Comparison of ENCODE assay signal across 8 mouse cellular contexts in genomic region chr4:55531096-55531855, GRCm38 (mm10). TPM values are rescaled to one million over a fixed set of nuclear protein-coding genes. Genes with fewer than 3 reads are reported as not detected.
DNase-seq lines count a peak whose midpoint lies in the region; ATAC-seq and TF ChIP-seq lines count a peak whose summit lies in the region.

No protein-coding gene starts in this region.

- H3K27me3 ChIP-seq in intestine, embryonic 14.5 days (replicated peaks; ENCODE audit: control insufficient read depth, insufficient read depth, low read length): peaks cover 11% of the 10 kb centered on the region; the same call in 1 of the 2 replicates

- H3K4me1 ChIP-seq in bone marrow macrophage, adult 2 months (ENCODE audit: control insufficient read depth, insufficient read depth, low read length): peaks cover 13% of the 10 kb centered on the region
- H3K4me1 ChIP-seq in intestine, embryonic 14.5 days (replicated peaks; ENCODE audit: control insufficient read depth, insufficient read depth, low read length): peaks cover 15% of the 10 kb centered on the region
- H3K4me1 ChIP-seq in lung, adult 2 months (ENCODE audit: control insufficient read depth, insufficient read depth, low read length): peaks cover 7% of the 10 kb centered on the region

- peak; percentile 22 to 28 for DNase-seq in frontal cortex, postnatal 14 days (ENCODE audit: low spot score in 2 of 2)
- no peak for DNase-seq in frontal cortex, adult 2 months (ENCODE audit: extremely low spot score in 1 of 2, low spot score in 1 of 2)
- peak; percentile 31 for DNase-seq in gastrocnemius, postnatal 25 days
- DNase-seq in intestine, embryonic 14.5 days (ENCODE audit: low spot score): peak; percentile 81
- DNase-seq in lung, adult 2 months: peak; percentile 70
- DNase-seq in retina, embryonic 14.5 days (ENCODE audit: low spot score): peak; percentile 64
- peak; percentile 48 to 50 for DNase-seq in urinary bladder, postnatal 36 days (ENCODE audit: low spot score in 2 of 2)

- H3K4me2 ChIP-seq in intestine, embryonic 14.5 days (ENCODE audit: low read length): peak overlapping the region; percentile 84

- no peaks in the 10 kb centered on the region for H3K36me3 ChIP-seq in intestine, embryonic 14.5 days (ENCODE audit: control insufficient read depth, insufficient read depth, low read length)

- H3K4me3 ChIP-seq in bone marrow macrophage, adult 2 months (ENCODE audit: insufficient read depth, low read length): peak overlapping the region; percentile 64
- H3K4me3 ChIP-seq in intestine, embryonic 14.5 days (ENCODE audit: low read depth, low read length): peak overlapping the region; percentile 67
- H3K4me3 ChIP-seq in lung, adult 2 months (replicated peaks; ENCODE audit: extremely low read depth, low read depth, low read length): peak overlapping the region; percentile 89

- 2% methylated on average over 56 of the region's 56 CpGs for WGBS in intestine, embryonic 14.5 days
- WGBS in lung, adult 2 months: under 1% methylated on average over 56 of the region's 56 CpGs

- H3K27ac ChIP-seq in bone marrow macrophage, adult 2 months (ENCODE audit: insufficient read depth, low read depth, low read length): no peak overlapping the region
- no peak overlapping the region for H3K27ac ChIP-seq in intestine, embryonic 14.5 days (ENCODE audit: low read depth)

- peak; percentile 35; the same call in 1 of the 2 replicates for TF ChIP-seq CTCF in bone marrow macrophage, adult 2 months (IDR thresholded peaks at IDR 0.05; ENCODE audit: low read depth, low read length)
- TF ChIP-seq CTCF in lung, adult 2 months (IDR thresholded peaks at IDR 0.05; ENCODE audit: insufficient read depth, low read length): no peak

- ATAC-seq in intestine, embryonic 14.5 days (replicated peaks; ENCODE audit: low FRiP score, low TSS enrichment, low read depth): 0 out of 2 replicates have a peak, but pooled peaks have one; percentile 2

- H3K9ac ChIP-seq in intestine, embryonic 14.5 days (ENCODE audit: low read length): peak overlapping the region; percentile 66

- TF ChIP-seq POLR2A in bone marrow macrophage, adult 2 months (IDR thresholded peaks at IDR 0.05; ENCODE audit: borderline replicate concordance, low read depth, low read length): no peak
- TF ChIP-seq POLR2A in lung, adult 2 months (IDR thresholded peaks at IDR 0.05; ENCODE audit: borderline replicate concordance, extremely low read depth, low read depth, low read length): peak; percentile 41; the same call in 1 of the 2 replicates

- H3K9me3 ChIP-seq in intestine, embryonic 14.5 days (ENCODE audit: control insufficient read depth, low read length): no peaks in the 10 kb centered on the region

RNA-seq across cellular contexts. Expression of gene Klf4, which starts 1.0 kb away (rescaled TPM):
- 4.9 and 5.1 TPM in 2 replicates for polyA plus RNA-seq in frontal cortex, adult 2 months (2012; rRNA removed)
- polyA plus RNA-seq in bone marrow macrophage, adult 2 months (2012; ENCODE audit: insufficient read depth, insufficient read length, missing spikeins): 9.7 and 10.3 TPM in 2 replicates
- 10 to 100 TPM; 11.6 to 17.0 TPM for total RNA-seq in gastrocnemius, postnatal 25 days (2021)
- 5.9 and 7.9 TPM in 2 replicates for polyA plus RNA-seq in intestine, embryonic 14.5 days (2014; fragmentation: Nextera tagmentation; extraction: Ambion mirVana)
- polyA plus RNA-seq in lung, adult 2 months (2012; rRNA removed): 140 and 188 TPM in 2 replicates

Comparison
In these comparisons a context has a peak if more than half of its experiments do, and no peak if none do; other contexts are left out.
1. DNase-seq: peak in frontal cortex, postnatal 14 days (2 of 2), gastrocnemius, postnatal 25 days (single experiment), intestine, embryonic 14.5 days (single experiment), lung, adult 2 months (single experiment), retina, embryonic 14.5 days (single experiment) and urinary bladder, postnatal 36 days (2 of 2); none in frontal cortex, adult 2 months (0 of 2).
2. RNA of gene Klf4, which starts 1.0 kb away (polyA plus RNA-seq): 140 to 188 TPM in lung, adult 2 months; 9.7 to 10.3 TPM in bone marrow macrophage, adult 2 months, 5.9 to 7.9 TPM in intestine, embryonic 14.5 days and 4.9 to 5.1 TPM in frontal cortex, adult 2 months; every median in the first group is over 10 times any median in the second.
3. Peak in every context shown above with its lines, with median percentiles within 50 percentile points of each other: H3K4me3 ChIP-seq.